Mouse (Mus musculus): ENCODE measurements around the gene Exosc9. TPM values are rescaled to one million over a fixed set of nuclear protein-coding genes. Genes with fewer than 3 reads are reported as not detected.

Gene Exosc9
- total and polyA plus RNA-seq, 3 experiments, result 46.0 to 49.4 TPM; not detected in 1

DNA sequence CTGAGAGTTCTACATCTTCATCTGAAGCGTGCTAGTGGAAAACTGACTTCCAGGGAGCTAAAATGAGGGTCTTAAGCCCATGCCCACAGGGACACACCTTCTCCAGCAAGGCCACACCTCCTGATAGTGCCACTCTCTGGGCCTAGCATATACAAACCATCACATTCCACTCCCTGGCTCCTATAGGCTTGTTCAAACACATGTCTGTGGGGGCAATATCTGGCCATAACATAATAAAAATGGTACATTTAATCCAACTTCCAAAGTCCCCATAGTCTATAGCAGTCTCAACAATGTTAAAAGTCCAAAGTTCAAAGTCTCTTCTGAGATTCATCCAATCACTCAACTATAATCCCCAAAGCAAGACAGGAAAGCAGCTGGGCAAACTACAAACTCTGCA is 5.2 kb downstream of the Exosc9 start:
- Histone ChIP-seq H3K27me3 (ENCODE audit: control insufficient read depth in 1 of 2, insufficient read depth in 2 of 2, low read length in 2 of 2) (no peaks in the 10 kb centered on the region), H3K9me3 (replicated peaks; ENCODE audit: insufficient read depth, low read length) (no peaks in the 10 kb centered on the region), H3K36me3 (ENCODE audit: control insufficient read depth in 1 of 2, insufficient read depth in 2 of 2, low read length in 2 of 2) (peaks cover 0 to 7% of the 10 kb centered on the region in 2 experiments; a peak in 3 of 4 replicates), H3K4me3 (ENCODE audit: control insufficient read depth in 1 of 2, insufficient read depth in 1 of 2, low read depth in 2 of 2, low read length in 2 of 2) (no peak overlapping the region), H3K4me1 (ENCODE audit: control insufficient read depth in 1 of 2, insufficient read depth in 2 of 2, low read length in 2 of 2) (no peaks in the 10 kb centered on the region), H3K79me2 (ENCODE audit: control insufficient read depth, insufficient read depth, low read length, poor library complexity) (peaks cover 4% of the 10 kb centered on the region), H3K9ac (ENCODE audit: control insufficient read depth, low read depth, low read length, poor library complexity, severe bottlenecking) (no peak overlapping the region), H3K27ac (ENCODE audit: control insufficient read depth, low read depth, low read length) (no peak overlapping the region)
- DNase-seq (ENCODE audit: low read depth, low spot score), result no peak
- no peak for TF ChIP-seq CHD1 (IDR thresholded peaks at IDR 0.05; ENCODE audit: low read depth, low read length)
- TF ChIP-seq MEF2A (IDR thresholded peaks at IDR 0.05; ENCODE audit: extremely low read depth, insufficient replicate concordance, low read depth, low read length, poor library complexity, severe bottlenecking), result no peak
- TF ChIP-seq SIN3A (IDR thresholded peaks at IDR 0.05; ENCODE audit: low read length), result no peak
- no peak for TF ChIP-seq USF2 (IDR thresholded peaks at IDR 0.05; ENCODE audit: borderline replicate concordance in 1 of 2, insufficient read depth in 1 of 2, low read depth in 1 of 2, low read length in 2 of 2)
- TF ChIP-seq UBTF (IDR thresholded peaks at IDR 0.05; ENCODE audit: borderline replicate concordance, insufficient read depth, low read depth, low read length), result no peak
- no peak for TF ChIP-seq E2F4 (IDR thresholded peaks at IDR 0.05; ENCODE audit: borderline replicate concordance, low read depth, low read length)
- TF ChIP-seq JUND (IDR thresholded peaks at IDR 0.05; ENCODE audit: low read depth, low read length), result no peak
- TF ChIP-seq ZNF384 (IDR thresholded peaks at IDR 0.05; ENCODE audit: low read depth, low read length), result no peak
- no peak for TF ChIP-seq CTCF (IDR thresholded peaks at IDR 0.05 in 2 of 3, conservative IDR thresholded peaks at IDR 0.05 in 1 of 3; ENCODE audit: control insufficient read depth in 1 of 3, insufficient read depth in 1 of 3, low read depth in 2 of 3, low read length in 3 of 3, poor library complexity in 1 of 3, severe bottlenecking in 1 of 3)
- TF ChIP-seq MAX (IDR thresholded peaks at IDR 0.05; ENCODE audit: low read length), result no peak
- TF ChIP-seq MYC (IDR thresholded peaks at IDR 0.05; ENCODE audit: low read depth, low read length), result no peak
- TF ChIP-seq GABPA (IDR thresholded peaks at IDR 0.05; ENCODE audit: low read depth, low read length), result no peak

DNA sequence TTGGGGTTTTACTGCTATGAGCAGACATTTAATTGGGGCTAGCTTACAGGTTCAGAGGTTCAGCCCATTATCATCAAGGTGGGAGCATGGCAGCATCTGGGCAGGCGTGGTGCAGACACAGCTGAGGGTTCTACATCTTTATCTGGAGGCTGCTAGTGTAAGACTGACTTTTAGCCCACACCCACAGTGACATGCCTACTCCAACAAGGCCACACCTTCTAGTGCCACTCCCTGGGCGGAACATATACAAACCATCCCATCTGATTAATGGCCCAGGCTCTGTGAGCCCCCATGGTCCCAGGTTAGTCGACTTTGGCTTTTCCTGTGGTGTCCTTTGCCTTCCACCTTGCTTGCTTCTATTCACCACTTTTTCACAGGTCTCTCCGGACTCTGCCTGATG is 7.2 kb downstream of the Exosc9 start:
- H3K27me3 ChIP-seq (ENCODE audit: control insufficient read depth in 1 of 2, insufficient read depth in 2 of 2, low read length in 2 of 2), result no peaks in the 10 kb centered on the region
- H3K36me3 ChIP-seq (ENCODE audit: control insufficient read depth in 1 of 2, insufficient read depth in 2 of 2, low read length in 2 of 2), result peaks cover 0 to 10% of the 10 kb centered on the region in 2 experiments; a peak in 2 of 4 replicates
- H3K9ac ChIP-seq (ENCODE audit: control insufficient read depth, low read depth, low read length, poor library complexity, severe bottlenecking), result no peak overlapping the region
- TF ChIP-seq CTCF (IDR thresholded peaks at IDR 0.05 in 2 of 3, conservative IDR thresholded peaks at IDR 0.05 in 1 of 3; ENCODE audit: control insufficient read depth in 1 of 3, insufficient read depth in 1 of 3, low read depth in 2 of 3, low read length in 3 of 3, poor library complexity in 1 of 3, severe bottlenecking in 1 of 3) (no peak), POLR2AphosphoS2 (IDR thresholded peaks at IDR 0.05; ENCODE audit: low read length) (no peak), RCOR1 (IDR thresholded peaks at IDR 0.05; ENCODE audit: low read depth, low read length) (no peak), USF2 (IDR thresholded peaks at IDR 0.05; ENCODE audit: borderline replicate concordance in 1 of 2, insufficient read depth in 1 of 2, low read depth in 1 of 2, low read length in 2 of 2) (no peak), SIN3A (IDR thresholded peaks at IDR 0.05; ENCODE audit: low read length) (no peak), CHD2 (IDR thresholded peaks at IDR 0.05; ENCODE audit: low read length) (no peak), UBTF (IDR thresholded peaks at IDR 0.05; ENCODE audit: borderline replicate concordance, insufficient read depth, low read depth, low read length) (no peak), POLR2AphosphoS5 (IDR thresholded peaks at IDR 0.05; ENCODE audit: borderline replicate concordance, low read depth, low read length) (no peak), ZC3H11A (IDR thresholded peaks at IDR 0.05; ENCODE audit: low read depth, low read length) (no peak), BHLHE40 (IDR thresholded peaks at IDR 0.05; ENCODE audit: borderline replicate concordance, low read depth, low read length) (no peak), TCF12 (IDR thresholded peaks at IDR 0.05; ENCODE audit: low read depth, low read length) (no peak), MEF2A (IDR thresholded peaks at IDR 0.05; ENCODE audit: extremely low read depth, insufficient replicate concordance, low read depth, low read length, poor library complexity, severe bottlenecking) (no peak), ELF1 (IDR thresholded peaks at IDR 0.05; ENCODE audit: low read depth, low read length) (no peak), SMC3 (IDR thresholded peaks at IDR 0.05; ENCODE audit: low read depth, low read length) (no peak)
- H3K79me2 ChIP-seq (ENCODE audit: control insufficient read depth, insufficient read depth, low read length, poor library complexity), result no peaks in the 10 kb centered on the region
- H3K4me3 ChIP-seq (ENCODE audit: control insufficient read depth in 1 of 2, insufficient read depth in 1 of 2, low read depth in 2 of 2, low read length in 2 of 2), result no peak overlapping the region
- no peaks in the 10 kb centered on the region for H3K9me3 ChIP-seq (replicated peaks; ENCODE audit: insufficient read depth, low read length)
- H3K4me1 ChIP-seq (ENCODE audit: control insufficient read depth in 1 of 2, insufficient read depth in 2 of 2, low read length in 2 of 2), result no peaks in the 10 kb centered on the region
- DNase-seq (ENCODE audit: low read depth, low spot score), result no peak
- H3K27ac ChIP-seq (ENCODE audit: control insufficient read depth, low read depth, low read length), result no peak overlapping the region
